Mouse (Mus musculus) limb, embryonic 10.5 days (tissue): ENCODE data around the gene Gsta1. TPM values are rescaled to one million over a fixed set of nuclear protein-coding genes. Genes with fewer than 3 reads are reported as not detected.
"Not testable (repeated sequence)": the region's sequence is repeated elsewhere in the genome, so short reads cannot be mapped to it uniquely, and the experiment has no call there.

ENCODE experiments used
- DNase-seq: peaks from one replicate; pipeline ENCODE4 v3.0.0-alpha.2; 2017; ENCODE audit warnings: low spot score
- H3K27ac ChIP-seq: fragments of 300-500 bp; sonication (generic); 2 replicates; pipeline ENCODE4 v1.5.1; 2016; ENCODE audit warnings: mild to moderate bottlenecking
- H3K27me3 ChIP-seq: fragments of 300-500 bp; sonication (generic); 2 replicates; pipeline ENCODE4 v1.6.1; 2016; ENCODE audit warnings: low read depth, mild to moderate bottlenecking; ENCODE audit not compliant: poor library complexity, severe bottlenecking
- H3K36me3 ChIP-seq: fragments of 300-500 bp; sonication (generic); 2 replicates; pipeline ENCODE4 v1.6.1; 2016; ENCODE audit warnings: mild to moderate bottlenecking, moderate library complexity
- H3K4me1 ChIP-seq: fragments of 300-500 bp; sonication (generic); 2 replicates; pipeline ENCODE4 v1.6.1; 2016
- H3K4me3 ChIP-seq: fragments of 300-500 bp; sonication (generic); 2 replicates; pipeline ENCODE4 v1.5.1; 2016; ENCODE audit warnings: mild to moderate bottlenecking, moderate library complexity
- H3K9me3 ChIP-seq: fragments of 300-500 bp; sonication (generic); replicated peaks from 2 replicates; pipeline ENCODE4 v1.6.1; 2016; ENCODE audit warnings: mild to moderate bottlenecking
- WGBS: fragments of 180-500 bp; shearing (Covaris S2); methylation state at CpG from one replicate; pipeline ENCODE4 v1.1.7; 2016; 5-methylcytosine and 5-hydroxymethylcytosine counted together
- polyA plus RNA-seq: library from polyadenylated mRNA; unstranded; fragments of >200 nt; fragmentation: Nextera tagmentation; extraction: Ambion mirVana; gene quantifications from 2 replicates; pipeline ENCODE4 v1.2.1, GENCODE M21; 2016

The Gsta1 gene
- polyA plus RNA-seq, 1 experiment from 2014 or later = not detected

- H3K4me1 ChIP-seq = peaks cover 17% of the 10 kb centered on the region
- 98% methylated on average over 3 of the region's 3 CpGs for WGBS
- no peak overlapping the region for H3K27ac ChIP-seq
- DNase-seq = no peak
- H3K27me3 ChIP-seq = no peaks in the 10 kb centered on the region
- no peaks in the 10 kb centered on the region for H3K9me3 ChIP-seq
- peaks cover 38% of the 10 kb centered on the region for H3K36me3 ChIP-seq
- H3K4me3 ChIP-seq = no peak overlapping the region
Observed at GRCm38 (mm10) chr9:78211521-78211920, 18.9 kb upstream of the Gsta1 start.

- Histone ChIP-seq H3K9me3 (no peaks in the 10 kb centered on the region), H3K27me3 (no peaks in the 10 kb centered on the region), H3K4me1 (peaks cover 17% of the 10 kb centered on the region), H3K27ac (no peak overlapping the region), H3K36me3 (peaks cover 35% of the 10 kb centered on the region), H3K4me3 (no peak overlapping the region)
- no peak for DNase-seq
- WGBS = 83% methylated on average over 7 of the region's 7 CpGs
Observed at GRCm38 (mm10) chr9:78212341-78213049, 18.0 kb upstream of the Gsta1 start.

DNA sequence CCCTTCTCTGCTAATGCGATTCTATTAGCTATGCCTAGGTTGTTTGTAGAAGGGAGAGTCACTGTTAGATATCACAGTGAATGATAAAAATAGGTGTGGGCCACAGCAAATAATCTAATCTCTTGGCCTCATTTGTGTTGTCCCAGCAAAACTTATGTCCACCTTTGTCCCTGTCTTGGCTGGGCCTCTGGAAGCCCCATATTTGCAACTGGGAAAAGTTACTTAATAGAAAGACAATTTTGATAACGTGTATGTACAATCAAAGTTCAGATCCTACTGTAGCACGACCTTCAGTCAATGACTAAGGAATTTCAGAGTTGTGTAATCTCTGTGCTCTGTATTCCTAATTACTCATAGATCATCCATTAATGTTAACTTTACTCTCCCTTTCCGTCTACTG lies 13.4 kb upstream of the Gsta1 start:
- WGBS = 81% methylated on average over 4 of the region's 4 CpGs
- no peaks in the 10 kb centered on the region for H3K27me3 ChIP-seq
- H3K4me1 ChIP-seq = no peaks in the 10 kb centered on the region
- no peak for DNase-seq
- H3K27ac ChIP-seq = no peak overlapping the region
- H3K4me3 ChIP-seq = no peak overlapping the region
- no peaks in the 10 kb centered on the region for H3K9me3 ChIP-seq
- H3K36me3 ChIP-seq = no peaks in the 10 kb centered on the region

DNA sequence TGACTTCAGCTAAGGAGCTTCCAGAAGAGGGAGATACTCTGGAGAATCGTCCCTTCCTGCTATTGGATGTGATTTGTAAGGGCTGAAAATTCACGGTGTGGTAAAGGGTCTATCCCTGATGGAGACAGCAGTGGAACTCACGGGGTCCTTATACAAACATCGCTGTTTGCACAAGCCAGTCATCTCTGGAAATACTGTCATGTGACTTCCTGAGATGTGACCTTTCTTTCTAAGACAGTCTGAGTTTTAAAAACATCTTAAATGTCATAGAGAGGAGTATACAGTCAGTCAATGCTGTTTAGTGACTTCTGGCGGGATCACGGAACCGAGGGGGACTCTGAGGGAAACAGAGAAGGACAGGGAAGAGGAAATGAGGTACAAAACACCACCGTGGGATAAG lies 7.8 kb upstream of the Gsta1 start:
- no peaks in the 10 kb centered on the region for H3K27me3 ChIP-seq
- no peak overlapping the region for H3K4me3 ChIP-seq
- no peaks in the 10 kb centered on the region for H3K36me3 ChIP-seq
- H3K27ac ChIP-seq = no peak overlapping the region
- no peaks in the 10 kb centered on the region for H3K9me3 ChIP-seq
- no peak for DNase-seq
- peaks cover 14% of the 10 kb centered on the region for H3K4me1 ChIP-seq
- 85% methylated on average over 8 of the region's 8 CpGs for whole genome bisulfite sequencing

- H3K36me3 ChIP-seq = no peaks in the 10 kb centered on the region
- H3K4me1 ChIP-seq = peaks cover 14% of the 10 kb centered on the region
- H3K27me3 ChIP-seq = no peaks in the 10 kb centered on the region
- H3K27ac ChIP-seq = no peak overlapping the region; the same call in 1 of the 2 replicates
- WGBS = 64% methylated on average over 10 of the region's 10 CpGs
- no peaks in the 10 kb centered on the region for H3K9me3 ChIP-seq
- DNase-seq = no peak
- no peak overlapping the region for H3K4me3 ChIP-seq
Observed at GRCm38 (mm10) chr9:78223221-78223902, 7.1 kb upstream of the Gsta1 start.

- Histone ChIP-seq H3K27me3 (no peaks in the 10 kb centered on the region), H3K9me3 (no peaks in the 10 kb centered on the region), H3K4me1 (peaks cover 14% of the 10 kb centered on the region), H3K36me3 (no peaks in the 10 kb centered on the region), H3K4me3 (no peak overlapping the region), H3K27ac (no peak overlapping the region)
- DNase-seq = no peak
- 95% methylated on average over 2 of the region's 2 CpGs for WGBS
Observed at GRCm38 (mm10) chr9:78224418-78224817, 6.0 kb upstream of the Gsta1 start.

- Histone ChIP-seq H3K27ac (no peak overlapping the region), H3K9me3 (no peaks in the 10 kb centered on the region), H3K4me3 (no peak overlapping the region), H3K4me1 (peaks cover 14% of the 10 kb centered on the region), H3K27me3 (no peaks in the 10 kb centered on the region), H3K36me3 (no peaks in the 10 kb centered on the region)
- DNase-seq = no peak
- WGBS = 81% methylated on average over 11 of the region's 11 CpGs
Observed at GRCm38 (mm10) chr9:78225304-78225703, 5.2 kb upstream of the Gsta1 start.

DNA sequence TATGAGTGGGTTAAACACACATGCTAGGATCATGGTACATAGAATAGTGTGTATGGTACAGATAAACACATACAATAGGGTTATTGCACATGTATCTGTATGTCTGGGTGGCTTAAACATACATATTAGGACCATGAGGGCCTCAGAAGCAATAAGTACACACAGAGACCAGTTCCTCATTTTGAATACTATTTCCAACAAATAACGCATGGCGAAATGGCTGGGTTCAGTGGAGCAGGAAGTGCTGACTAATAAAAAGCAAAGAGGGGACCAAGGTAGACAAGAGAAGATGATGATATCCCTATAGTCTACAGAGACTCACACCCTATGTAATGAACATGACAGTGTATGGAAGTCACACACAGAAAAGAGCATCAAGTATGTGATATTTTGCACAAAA lies 2.3 kb upstream of the Gsta1 start:
- Histone ChIP-seq H3K27ac (no peak overlapping the region), H3K4me3 (no peak overlapping the region), H3K4me1 (peaks cover 8% of the 10 kb centered on the region), H3K36me3 (no peaks in the 10 kb centered on the region), H3K9me3 (no peaks in the 10 kb centered on the region), H3K27me3 (no peaks in the 10 kb centered on the region)
- DNase-seq = no peak
- WGBS = 90% methylated on average over 2 of the region's 2 CpGs

- not testable (repeated sequence) for H3K4me1 ChIP-seq, H3K27ac ChIP-seq, H3K9me3 ChIP-seq, H3K27me3 ChIP-seq, H3K4me3 ChIP-seq, DNase-seq, H3K36me3 ChIP-seq
- WGBS = 66% methylated on average over 3 of the region's 3 CpGs
Observed at GRCm38 (mm10) chr9:78229658-78230057, 798 bp upstream of the Gsta1 start.

- H3K4me3 ChIP-seq, H3K4me1 ChIP-seq, DNase-seq, H3K9me3 ChIP-seq, H3K27me3 ChIP-seq, H3K36me3 ChIP-seq, H3K27ac ChIP-seq: not testable (repeated sequence)
- WGBS = no CpG with 5 or more reads among the region's 10 CpGs
Observed at GRCm38 (mm10) chr9:78233121-78233695, 2.8 kb downstream of the Gsta1 start.

GRCm38 (mm10) chr9:78255683-78256470 lies 25.4 kb downstream of the Gsta1 start:
- DNase-seq, H3K4me1 ChIP-seq: not testable (repeated sequence)
- 71% methylated on average over 4 of the region's 4 CpGs for WGBS

DNA sequence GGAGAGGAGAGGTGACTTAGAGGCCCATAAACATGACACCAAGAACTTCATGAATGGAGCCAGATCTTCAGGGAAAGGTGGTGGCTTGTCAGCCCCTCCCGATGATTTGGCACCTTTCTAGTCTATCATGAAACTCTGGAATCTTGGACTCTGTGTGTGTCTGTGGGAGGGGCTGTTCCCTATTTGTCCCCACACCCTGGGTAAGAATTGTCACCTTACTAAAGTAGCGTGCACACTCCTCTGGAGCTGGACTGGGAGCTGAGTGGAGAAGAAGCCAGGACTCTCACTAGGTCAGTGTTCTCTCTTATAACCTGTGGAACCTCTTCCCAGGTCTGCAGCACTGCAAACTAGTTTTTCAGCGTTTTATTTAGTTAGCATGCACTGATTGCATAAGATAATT lies 26.5 kb downstream of the Gsta1 start, which contains the start of gene Gm3776:
Gm3776 (plus strand) TSS at position 216 of the 400 bp plus-strand sequence.
- not testable (repeated sequence) for H3K4me3 ChIP-seq, H3K9me3 ChIP-seq, DNase-seq, H3K27me3 ChIP-seq, H3K4me1 ChIP-seq, H3K27ac ChIP-seq, H3K36me3 ChIP-seq
- 69% methylated on average over 2 of the region's 3 CpGs for WGBS

More at GRCm38 (mm10) chr9:78255683-78256470, 25.4 kb downstream of the Gsta1 start:
- H3K27ac ChIP-seq, H3K9me3 ChIP-seq, H3K27me3 ChIP-seq, H3K4me3 ChIP-seq, H3K36me3 ChIP-seq: not testable (repeated sequence)

- H3K36me3 ChIP-seq, H3K4me1 ChIP-seq, H3K4me3 ChIP-seq, H3K9me3 ChIP-seq, DNase-seq, H3K27me3 ChIP-seq, H3K27ac ChIP-seq: not testable (repeated sequence)
- WGBS = 0% methylated on average over 1 of the region's 6 CpGs
Observed at GRCm38 (mm10) chr9:78259688-78260087, 29.2 kb downstream of the Gsta1 start.
